Mouse (Mus musculus): ENCODE measurements around the gene Synpo2. TPM values are rescaled to one million over a fixed set of nuclear protein-coding genes. Genes with fewer than 3 reads are reported as not detected.

Synpo2 gene
- total RNA-seq, 2 experiments from 2014 or later, result 2.3 to 3.6 TPM

- no peak for ATAC-seq (replicated peaks; ENCODE audit: low FRiP score, low TSS enrichment, poor library complexity, severe bottlenecking)
These were observed 165.0 kb downstream of the Synpo2 start for GRCm38 (mm10) chr3:123070996-123071395.

- ATAC-seq (replicated peaks; ENCODE audit: low FRiP score, low TSS enrichment, poor library complexity, severe bottlenecking), result no peak
These were observed 169.1 kb downstream of the Synpo2 start for GRCm38 (mm10) chr3:123066836-123067235.

- ATAC-seq (replicated peaks; ENCODE audit: low FRiP score, low TSS enrichment, poor library complexity, severe bottlenecking), result no peak
These were observed 170.5 kb downstream of the Synpo2 start for GRCm38 (mm10) chr3:123065466-123065865.

GRCm38 (mm10) chr3:123064186-123064585, 171.8 kb downstream of the Synpo2 start:
- no peak for ATAC-seq (replicated peaks; ENCODE audit: low FRiP score, low TSS enrichment, poor library complexity, severe bottlenecking)

- ATAC-seq (replicated peaks; ENCODE audit: low FRiP score, low TSS enrichment, poor library complexity, severe bottlenecking), result no peak
These were observed 174.0 kb downstream of the Synpo2 start for GRCm38 (mm10) chr3:123061931-123062330.

GRCm38 (mm10) chr3:123058832-123059231, 177.1 kb downstream of the Synpo2 start:
- ATAC-seq (replicated peaks; ENCODE audit: low FRiP score, low TSS enrichment, poor library complexity, severe bottlenecking), result no peak

- no peak for ATAC-seq (replicated peaks; ENCODE audit: low FRiP score, low TSS enrichment, poor library complexity, severe bottlenecking)
These were observed 181.8 kb downstream of the Synpo2 start for GRCm38 (mm10) chr3:123054178-123054577.

- ATAC-seq (replicated peaks; ENCODE audit: low FRiP score, low TSS enrichment, poor library complexity, severe bottlenecking), result no peak
These were observed 182.6 kb downstream of the Synpo2 start for GRCm38 (mm10) chr3:123053192-123053938.

GRCm38 (mm10) chr3:123042308-123042707, 193.6 kb downstream of the Synpo2 start:
- no peak for ATAC-seq (replicated peaks; ENCODE audit: low FRiP score, low TSS enrichment, poor library complexity, severe bottlenecking)

- ATAC-seq (replicated peaks; ENCODE audit: low FRiP score, low TSS enrichment, poor library complexity, severe bottlenecking), result no peak
These were observed 201.2 kb downstream of the Synpo2 start, which contains the start of gene Myoz2 for GRCm38 (mm10) chr3:123034752-123035151. Gene Myoz2 (minus strand): TSS chr3:123035015.

GRCm38 (mm10) chr3:123033804-123034203, 202.1 kb downstream of the Synpo2 start:
- no peak for ATAC-seq (replicated peaks; ENCODE audit: low FRiP score, low TSS enrichment, poor library complexity, severe bottlenecking)

Other genes starting within 250 kb of the Synpo2 start
- not detected in 2 replicates for gene Myoz2, start 201.1 kb downstream of the Synpo2 start, total RNA-seq (2014; fragmentation: Nextera tagmentation)
- not detected in 2 replicates for gene Myoz2, start 201.1 kb downstream of the Synpo2 start, total RNA-seq (2017)
- 11.5 and 19.0 TPM in 2 replicates for gene Sec24d, start 31.3 kb upstream of the Synpo2 start, total RNA-seq (2014; fragmentation: Nextera tagmentation)
- gene Sec24d, start 31.3 kb upstream of the Synpo2 start, total RNA-seq (2017), result 16.7 and 17.0 TPM in 2 replicates
- gene Mettl14, start 150.0 kb upstream of the Synpo2 start, total RNA-seq (2014; fragmentation: Nextera tagmentation), result 19.5 and 24.2 TPM in 2 replicates
- gene Mettl14, start 150.0 kb upstream of the Synpo2 start, total RNA-seq (2017), result 33.0 and 42.4 TPM in 2 replicates
- gene Prss12, start 210.8 kb upstream of the Synpo2 start, total RNA-seq (2014; fragmentation: Nextera tagmentation), result not detected in 2 replicates
- not detected in 2 replicates for gene Prss12, start 210.8 kb upstream of the Synpo2 start, total RNA-seq (2017)